Mouse (Mus musculus): ENCODE data around the gene Olfr49.

Gene Olfr49

GRCm38 (mm10) chr14:54284839-54285238, at the start of gene Olfr49:
Gene Olfr49 (minus strand): TSS chr14:54284939.
- no peak for DNase-seq

GRCm38 (mm10) chr14:54333452-54334189, 48.9 kb upstream of the Olfr49 start:
- DNase-seq = no peak

GRCm38 (mm10) chr14:54332176-54333074, 47.7 kb upstream of the Olfr49 start:
- no peak for DNase-seq

GRCm38 (mm10) chr14:54331178-54331577, 46.4 kb upstream of the Olfr49 start:
- no peak for DNase-seq

GRCm38 (mm10) chr14:54329201-54329600, 44.5 kb upstream of the Olfr49 start:
- peak; percentile 30 for DNase-seq

GRCm38 (mm10) chr14:54328548-54328947, 43.8 kb upstream of the Olfr49 start:
- no peak for DNase-seq

GRCm38 (mm10) chr14:54324486-54324885, 39.7 kb upstream of the Olfr49 start:
- no peak for DNase-seq

GRCm38 (mm10) chr14:54321556-54322376, 37.0 kb upstream of the Olfr49 start:
- no peak for DNase-seq

GRCm38 (mm10) chr14:54311763-54312162, 27.0 kb upstream of the Olfr49 start:
- DNase-seq = no peak

GRCm38 (mm10) chr14:54300676-54301075, 15.9 kb upstream of the Olfr49 start:
- DNase-seq = no peak

- no peak for DNase-seq
These were observed 15.4 kb upstream of the Olfr49 start for GRCm38 (mm10) chr14:54300136-54300535.

GRCm38 (mm10) chr14:54276446-54276845, 8.3 kb downstream of the Olfr49 start:
- DNase-seq = no peak

- DNase-seq = no peak
These were observed 12.0 kb downstream of the Olfr49 start for GRCm38 (mm10) chr14:54272696-54273095.

GRCm38 (mm10) chr14:54271976-54272606, 12.6 kb downstream of the Olfr49 start:
- DNase-seq = no peak

GRCm38 (mm10) chr14:54270413-54270812, 14.3 kb downstream of the Olfr49 start:
- DNase-seq = no peak

GRCm38 (mm10) chr14:54269566-54269965, 15.2 kb downstream of the Olfr49 start:
- no peak for DNase-seq

- no peak for DNase-seq
These were observed 16.8 kb downstream of the Olfr49 start for GRCm38 (mm10) chr14:54267966-54268365.

- DNase-seq = no peak
These were observed 18.8 kb downstream of the Olfr49 start for GRCm38 (mm10) chr14:54265951-54266350.

- DNase-seq = no peak
These were observed 19.6 kb downstream of the Olfr49 start for GRCm38 (mm10) chr14:54265093-54265492.

GRCm38 (mm10) chr14:54264231-54264630, 20.5 kb downstream of the Olfr49 start:
- DNase-seq = no peak

GRCm38 (mm10) chr14:54263099-54263498, 21.6 kb downstream of the Olfr49 start:
- DNase-seq = no peak

GRCm38 (mm10) chr14:54262622-54263021, 22.1 kb downstream of the Olfr49 start:
- peak; percentile 4 for DNase-seq

- peak; percentile 4 for DNase-seq
These were observed 23.4 kb downstream of the Olfr49 start for GRCm38 (mm10) chr14:54261386-54261785.

Data from thymus, postnatal 4 days (tissue).